Mouse (Mus musculus): Measurements from ENCODE around the gene Plcl2.

DNA sequence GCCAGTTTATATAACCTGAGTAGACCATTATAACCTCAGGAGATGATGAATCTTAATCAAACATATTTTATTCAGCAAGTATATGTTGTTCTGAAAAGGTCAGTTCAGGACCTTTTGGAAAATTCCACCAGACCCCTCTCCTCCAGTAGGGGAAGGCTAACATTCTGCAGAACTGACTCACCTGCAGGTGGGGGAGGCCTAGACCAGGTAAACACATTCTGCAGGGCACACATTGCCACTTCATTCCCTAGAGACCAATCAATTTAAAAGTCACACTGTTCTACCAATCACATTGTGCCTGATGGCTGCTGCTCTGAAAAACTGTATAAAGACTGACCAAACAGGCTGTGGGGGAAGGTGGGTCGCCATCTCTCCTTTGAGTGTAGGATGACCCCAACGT is 217.1 kb downstream of the Plcl2 start:
- TF ChIP-seq CTCF (IDR thresholded peaks at IDR 0.05; ENCODE audit: control insufficient read depth, insufficient read depth, insufficient replicate concordance, low read depth, low read length) (no peak), POLR2A (IDR thresholded peaks at IDR 0.05; ENCODE audit: control insufficient read depth, low read depth, low read length) (no peak)

Data from testis, adult 2 months (tissue).